Mouse (Mus musculus): ENCODE data around the gene Zfp747.
A peak's percentile ranks its signal among the peaks of the same experiment; 100 is the strongest.
"Not testable (repeated sequence)": the region's sequence is repeated elsewhere in the genome, so short reads cannot be mapped to it uniquely, and the experiment has no call there.

Zfp747 gene

GRCm38 (mm10) chr7:127375271-127376245 lies at the start of gene Zfp747:
Zfp747 (minus strand) TSS chr7:127376050.
- DNase-seq, result peak; percentile 99

- DNase-seq, result no peak
Measured at GRCm38 (mm10) chr7:127425291-127425690, 49.4 kb upstream of the Zfp747 start.

GRCm38 (mm10) chr7:127422247-127422646 lies 46.4 kb upstream of the Zfp747 start:
- DNase-seq, result peak; percentile 24

GRCm38 (mm10) chr7:127421388-127422191 lies 45.7 kb upstream of the Zfp747 start, which contains the start of gene Zfp688:
Zfp688 (minus strand) TSS chr7:127422068.
- peak; percentile 98 for DNase-seq

GRCm38 (mm10) chr7:127411418-127411817 lies 35.6 kb upstream of the Zfp747 start:
- DNase-seq, result no peak

GRCm38 (mm10) chr7:127406002-127406987 lies 30.4 kb upstream of the Zfp747 start, which contains the start of gene Zfp764:
Zfp764 (minus strand) TSS chr7:127406822.
- DNase-seq, result peak; percentile 98

GRCm38 (mm10) chr7:127404101-127404500 lies 28.3 kb upstream of the Zfp747 start:
- DNase-seq, result not testable (repeated sequence)

- no peak for DNase-seq
Measured at GRCm38 (mm10) chr7:127402980-127403379, 27.1 kb upstream of the Zfp747 start.

- DNase-seq, result no peak
Measured at GRCm38 (mm10) chr7:127400355-127400754, 24.5 kb upstream of the Zfp747 start.

GRCm38 (mm10) chr7:127393944-127394333 lies 18.1 kb upstream of the Zfp747 start:
- DNase-seq, result no peak

GRCm38 (mm10) chr7:127393157-127393943 lies 17.5 kb upstream of the Zfp747 start, which contains the start of gene E430018J23Rik:
E430018J23Rik (minus strand) TSS chr7:127393629.
- peak; percentile 100 for DNase-seq

- DNase-seq, result no peak
Measured at GRCm38 (mm10) chr7:127392251-127392824, 16.5 kb upstream of the Zfp747 start.

GRCm38 (mm10) chr7:127391538-127391937 lies 15.7 kb upstream of the Zfp747 start:
- DNase-seq, result no peak

- no peak for DNase-seq
Measured at GRCm38 (mm10) chr7:127390306-127390705, 14.5 kb upstream of the Zfp747 start.

- DNase-seq, result not testable (repeated sequence)
Measured at GRCm38 (mm10) chr7:127388201-127388600, 12.4 kb upstream of the Zfp747 start.

- peak; percentile 99 for DNase-seq
Measured at GRCm38 (mm10) chr7:127386641-127387392, 11.0 kb upstream of the Zfp747 start, which contains the start of gene 9130019O22Rik. 9130019O22Rik (minus strand) TSS chr7:127387166.

- not testable (repeated sequence) for DNase-seq
Measured at GRCm38 (mm10) chr7:127385560-127385959, 9.7 kb upstream of the Zfp747 start.

- DNase-seq, result no peak
Measured at GRCm38 (mm10) chr7:127378310-127378921, 2.6 kb upstream of the Zfp747 start.

GRCm38 (mm10) chr7:127371870-127372269 lies 4.0 kb downstream of the Zfp747 start:
- DNase-seq, result not testable (repeated sequence)

Measured in lung, postnatal 36 days (tissue).